9 mouse cellular contexts compared by ENCODE assay signal in genomic region chr19:42148569-42148860, GRCm38 (mm10). TPM values are rescaled to one million over a fixed set of nuclear protein-coding genes. Genes with fewer than 3 reads are reported as not detected.
DNase-seq lines count a peak whose midpoint lies in the region; ATAC-seq and TF ChIP-seq lines count a peak whose summit lies in the region.
"Had no signal": no experiment of that assay in that cellular context is flagged by ENCODE, and none has a peak within 500 bp of the region (broad histone marks: within the 10 kb centered on the region; RNA-seq: fewer than 3 reads in every experiment).

No protein-coding gene starts in this region.

- H3K4me3 ChIP-seq in lung, embryonic 15.5 days = peak overlapping the region; percentile 64
- peak overlapping the region; percentile 77 for H3K4me3 ChIP-seq in embryonic facial prominence, embryonic 15.5 days (replicated peaks)
- peak overlapping the region; percentile 74 for H3K4me3 ChIP-seq in limb, embryonic 12.5 days (replicated peaks)
- peak overlapping the region; percentile 57 for H3K4me3 ChIP-seq in olfactory bulb, adult 2 months (ENCODE audit: insufficient read depth, low read depth, low read length)

- TF ChIP-seq POLR2A in olfactory bulb, adult 2 months (IDR thresholded peaks at IDR 0.05; ENCODE audit: insufficient read depth, low read depth, low read length) = no peak

- DNase-seq in lung, postnatal 10 days = no peak
- DNase-seq in gastrocnemius, postnatal 10 days = no peak
- no peak for DNase-seq in left cerebral cortex, adult 18-20 months (ENCODE audit: low spot score in 2 of 2)

- ATAC-seq in lung, embryonic 15.5 days (ENCODE audit: borderline replicate concordance, extremely low read depth, low FRiP score, low TSS enrichment) = peak; percentile 63; the same call in 1 of the 2 replicates
- peak; percentile 68 for ATAC-seq in embryonic facial prominence, embryonic 15.5 days (ENCODE audit: insufficient number of reproducible peaks, low FRiP score, low TSS enrichment, low read depth)
- no peak for ATAC-seq in limb, embryonic 12.5 days (ENCODE audit: insufficient number of reproducible peaks, insufficient read depth, low FRiP score, low TSS enrichment, low read depth)
- no peak for ATAC-seq in megakaryocyte progenitor cell, adult 5-6 weeks (replicated peaks; ENCODE audit: poor library complexity)

- no peak for TF ChIP-seq CTCF in olfactory bulb, adult 2 months (IDR thresholded peaks at IDR 0.05; ENCODE audit: insufficient read depth, low read depth, low read length)

- H3K9ac ChIP-seq in lung, embryonic 15.5 days = peak overlapping the region; percentile 87
- peak overlapping the region; percentile 82 for H3K9ac ChIP-seq in embryonic facial prominence, embryonic 15.5 days
- peak overlapping the region; percentile 88 for H3K9ac ChIP-seq in limb, embryonic 12.5 days (replicated peaks)

- no peaks in the 10 kb centered on the region for H3K27me3 ChIP-seq in lung, embryonic 15.5 days
- no peaks in the 10 kb centered on the region for H3K27me3 ChIP-seq in embryonic facial prominence, embryonic 15.5 days
- no peaks in the 10 kb centered on the region for H3K27me3 ChIP-seq in limb, embryonic 12.5 days

- no peaks in the 10 kb centered on the region for H3K9me3 ChIP-seq in lung, embryonic 15.5 days
- no peaks in the 10 kb centered on the region for H3K9me3 ChIP-seq in embryonic facial prominence, embryonic 15.5 days (replicated peaks)
- H3K9me3 ChIP-seq in limb, embryonic 12.5 days = no peaks in the 10 kb centered on the region

- H3K27ac ChIP-seq in lung, embryonic 15.5 days = peak overlapping the region; percentile 96
- H3K27ac ChIP-seq in embryonic facial prominence, embryonic 15.5 days (replicated peaks) = peak overlapping the region; percentile 95
- H3K27ac ChIP-seq in limb, embryonic 12.5 days = peak overlapping the region; percentile 92
- H3K27ac ChIP-seq in olfactory bulb, adult 2 months (ENCODE audit: insufficient read depth, low read depth, low read length) = peak overlapping the region; percentile 84; the same call in 1 of the 2 replicates

- peaks cover 70% of the 10 kb centered on the region for H3K4me1 ChIP-seq in lung, embryonic 15.5 days
- H3K4me1 ChIP-seq in embryonic facial prominence, embryonic 15.5 days = peaks cover 58% of the 10 kb centered on the region
- H3K4me1 ChIP-seq in limb, embryonic 12.5 days (replicated peaks) = peaks cover 45% of the 10 kb centered on the region
- peaks cover 28% of the 10 kb centered on the region for H3K4me1 ChIP-seq in olfactory bulb, adult 2 months (ENCODE audit: control insufficient read depth, insufficient read depth, low read length)

- peaks cover 6% of the 10 kb centered on the region; the same call in 1 of the 2 replicates for H3K36me3 ChIP-seq in lung, embryonic 15.5 days
- H3K36me3 ChIP-seq in embryonic facial prominence, embryonic 15.5 days = peaks cover 6% of the 10 kb centered on the region; the same call in 1 of the 2 replicates
- H3K36me3 ChIP-seq in limb, embryonic 12.5 days = peaks cover 13% of the 10 kb centered on the region

- H3K4me2 ChIP-seq in lung, embryonic 15.5 days = peak overlapping the region; percentile 89
- peak overlapping the region; percentile 76 for H3K4me2 ChIP-seq in embryonic facial prominence, embryonic 15.5 days (replicated peaks)
- peak overlapping the region; percentile 83 for H3K4me2 ChIP-seq in limb, embryonic 12.5 days

- 10% methylated on average over 7 of the region's 7 CpGs for WGBS in lung, embryonic 15.5 days
- WGBS in embryonic facial prominence, embryonic 15.5 days = 7% methylated on average over 7 of the region's 7 CpGs
- WGBS in limb, embryonic 12.5 days = 9% methylated on average over 7 of the region's 7 CpGs
- WGBS in olfactory bulb, adult 2 months = 41% methylated on average over 7 of the region's 7 CpGs

RNA-seq across cellular contexts. Expression of gene Marveld1, which starts 1.3 kb away (rescaled TPM):
- 17.1 and 21.0 TPM in 2 replicates for polyA plus RNA-seq in lung, embryonic 15.5 days (2015; fragmentation: Nextera tagmentation; extraction: Ambion mirVana)
- polyA plus RNA-seq in embryonic facial prominence, embryonic 15.5 days (2015; fragmentation: Nextera tagmentation; extraction: Ambion mirVana) = 15.2 and 20.3 TPM in 2 replicates
- 9.7 and 17.2 TPM in 2 replicates for polyA plus RNA-seq in limb, embryonic 12.5 days (2016; fragmentation: Nextera tagmentation; extraction: Ambion mirVana)
- not detected in 2 replicates for polyA plus RNA-seq in olfactory bulb, adult 2 months (2012; ENCODE audit: insufficient read depth, insufficient read length, low replicate concordance, missing spikeins)
- total RNA-seq in megakaryocyte progenitor cell, adult 5-6 weeks (2015) = 14.4 and 14.9 TPM in 2 replicates
- 15.0 and 18.8 TPM in 2 replicates for total RNA-seq in megakaryocyte progenitor cell, adult 5-6 weeks (2017)
- total RNA-seq in gastrocnemius, postnatal 10 days (2021) = 10 to 100 TPM; 16.9 to 23.5 TPM
- 1 to 10 TPM; 8.3 to 8.6 TPM for total RNA-seq in left cerebral cortex, adult 18-20 months (2021)

RNA-seq across cellular contexts. Expression of gene Zfyve27, which starts 15.2 kb away (rescaled TPM):
- polyA plus RNA-seq in lung, embryonic 15.5 days (2015; fragmentation: Nextera tagmentation; extraction: Ambion mirVana) = 23.3 and 28.2 TPM in 2 replicates
- 26.2 and 28.8 TPM in 2 replicates for polyA plus RNA-seq in embryonic facial prominence, embryonic 15.5 days (2015; fragmentation: Nextera tagmentation; extraction: Ambion mirVana)
- 28.2 and 33.7 TPM in 2 replicates for polyA plus RNA-seq in limb, embryonic 12.5 days (2016; fragmentation: Nextera tagmentation; extraction: Ambion mirVana)
- not detected in 2 replicates for polyA plus RNA-seq in olfactory bulb, adult 2 months (2012; ENCODE audit: insufficient read depth, insufficient read length, low replicate concordance, missing spikeins)
- 10.7 and 13.6 TPM in 2 replicates for total RNA-seq in megakaryocyte progenitor cell, adult 5-6 weeks (2015)
- 26.9 and 30.5 TPM in 2 replicates for total RNA-seq in megakaryocyte progenitor cell, adult 5-6 weeks (2017)
- 10 to 100 TPM; 12.5 to 17.4 TPM for total RNA-seq in gastrocnemius, postnatal 10 days (2021)
- total RNA-seq in left cerebral cortex, adult 18-20 months (2021) = 10 to 100 TPM; 78.2 to 85.1 TPM

RNA-seq across cellular contexts. Expression of gene Avpi1, which starts 19.7 kb away (rescaled TPM):
- polyA plus RNA-seq in lung, embryonic 15.5 days (2015; fragmentation: Nextera tagmentation; extraction: Ambion mirVana) = 64.3 and 64.4 TPM in 2 replicates
- polyA plus RNA-seq in embryonic facial prominence, embryonic 15.5 days (2015; fragmentation: Nextera tagmentation; extraction: Ambion mirVana) = 51.0 and 53.6 TPM in 2 replicates
- polyA plus RNA-seq in limb, embryonic 12.5 days (2016; fragmentation: Nextera tagmentation; extraction: Ambion mirVana) = 22.6 and 26.3 TPM in 2 replicates
- not detected in 2 replicates for polyA plus RNA-seq in olfactory bulb, adult 2 months (2012; ENCODE audit: insufficient read depth, insufficient read length, low replicate concordance, missing spikeins)
- total RNA-seq in megakaryocyte progenitor cell, adult 5-6 weeks (2015) = 5.0 and 7.3 TPM in 2 replicates
- total RNA-seq in megakaryocyte progenitor cell, adult 5-6 weeks (2017) = 4.9 and 5.4 TPM in 2 replicates
- 10 to 100 TPM in 1 of 2 experiments, 1 to 10 TPM in 1; 8.3 to 10.3 TPM for total RNA-seq in gastrocnemius, postnatal 10 days (2021)
- 10 to 100 TPM; 32.0 to 33.3 TPM for total RNA-seq in left cerebral cortex, adult 18-20 months (2021)

RNA-seq across cellular contexts. Expression of gene Sfrp5, which starts 53.5 kb away (rescaled TPM):
- 0.95 and 1.1 TPM in 2 replicates for polyA plus RNA-seq in lung, embryonic 15.5 days (2015; fragmentation: Nextera tagmentation; extraction: Ambion mirVana)
- polyA plus RNA-seq in embryonic facial prominence, embryonic 15.5 days (2015; fragmentation: Nextera tagmentation; extraction: Ambion mirVana) = 6.3 and 8.7 TPM in 2 replicates
- polyA plus RNA-seq in limb, embryonic 12.5 days (2016; fragmentation: Nextera tagmentation; extraction: Ambion mirVana) = 0.53 and 0.54 TPM in 2 replicates
- polyA plus RNA-seq in olfactory bulb, adult 2 months (2012; ENCODE audit: insufficient read depth, insufficient read length, low replicate concordance, missing spikeins) = not detected in 2 replicates
- total RNA-seq in megakaryocyte progenitor cell, adult 5-6 weeks (2015) = not detected in 2 replicates
- total RNA-seq in megakaryocyte progenitor cell, adult 5-6 weeks (2017) = not detected in 2 replicates
- 1 to 10 TPM; 5.7 to 6.8 TPM for total RNA-seq in gastrocnemius, postnatal 10 days (2021)
- 1 to 10 TPM in 1 of 2 experiments, under 1 TPM in 1; 0.49 to 2.1 TPM for total RNA-seq in left cerebral cortex, adult 18-20 months (2021)
- total RNA-seq: common myeloid progenitor, adult 5-6 weeks had no signal

RNA-seq across cellular contexts. Expression of gene Pi4k2a, which starts 58.2 kb away (rescaled TPM):
- polyA plus RNA-seq in lung, embryonic 15.5 days (2015; fragmentation: Nextera tagmentation; extraction: Ambion mirVana) = 21.7 and 26.1 TPM in 2 replicates
- polyA plus RNA-seq in embryonic facial prominence, embryonic 15.5 days (2015; fragmentation: Nextera tagmentation; extraction: Ambion mirVana) = 27.1 and 28.0 TPM in 2 replicates
- polyA plus RNA-seq in limb, embryonic 12.5 days (2016; fragmentation: Nextera tagmentation; extraction: Ambion mirVana) = 36.5 and 39.4 TPM in 2 replicates
- polyA plus RNA-seq in olfactory bulb, adult 2 months (2012; ENCODE audit: insufficient read depth, insufficient read length, low replicate concordance, missing spikeins) = not detected in 2 replicates
- total RNA-seq in megakaryocyte progenitor cell, adult 5-6 weeks (2015) = 8.9 and 9.4 TPM in 2 replicates
- 5.5 and 7.4 TPM in 2 replicates for total RNA-seq in megakaryocyte progenitor cell, adult 5-6 weeks (2017)
- 10 to 100 TPM; 13.3 to 14.7 TPM for total RNA-seq in gastrocnemius, postnatal 10 days (2021)
- total RNA-seq in left cerebral cortex, adult 18-20 months (2021) = 10 to 100 TPM; 68.9 to 69.7 TPM

Comparison
In these comparisons a context has a peak if more than half of its experiments do, and no peak if none do; other contexts are left out.
1. ATAC-seq: peak in lung, embryonic 15.5 days (single experiment) and embryonic facial prominence, embryonic 15.5 days (single experiment); none in limb, embryonic 12.5 days (single experiment) and megakaryocyte progenitor cell, adult 5-6 weeks (single experiment).
2. RNA of gene Marveld1, which starts 1.3 kb away (polyA plus RNA-seq): 9.7 to 17.2 TPM in limb, embryonic 12.5 days, 17.1 to 21.0 TPM in lung, embryonic 15.5 days and 15.2 to 20.3 TPM in embryonic facial prominence, embryonic 15.5 days; not detected in olfactory bulb, adult 2 months; every median in the first group is over 10 times any median in the second.
3. RNA of gene Avpi1, which starts 19.7 kb away (polyA plus RNA-seq): 64.3 to 64.4 TPM in lung, embryonic 15.5 days, 51.0 to 53.6 TPM in embryonic facial prominence, embryonic 15.5 days and 22.6 to 26.3 TPM in limb, embryonic 12.5 days; not detected in olfactory bulb, adult 2 months; every median in the first group is over 10 times any median in the second.
4. Peak in every context shown above with its lines, with median percentiles within 50 percentile points of each other: H3K27ac ChIP-seq, H3K4me2 ChIP-seq, H3K4me3 ChIP-seq and H3K9ac ChIP-seq.